Mouse (Mus musculus) small intestine, adult 2 months (tissue): ENCODE data around the gene Zfp511. TPM values are rescaled to one million over a fixed set of nuclear protein-coding genes. Genes with fewer than 3 reads are reported as not detected.

ENCODE experiments used
- H3K27ac ChIP-seq: fragments of 200-500 bp; 2 replicates; pipeline ENCODE4 v1.5.1; 2012; ENCODE audit warnings: low read depth, low read length, control low read depth, inconsistent platforms; ENCODE audit not compliant: insufficient read depth
- H3K27me3 ChIP-seq: fragments of 200-500 bp; 2 replicates; pipeline ENCODE4 v1.6.1; 2012; ENCODE audit warnings: mild to moderate bottlenecking, moderate library complexity, low read length, inconsistent platforms; ENCODE audit not compliant: control insufficient read depth, insufficient read depth
- H3K36me3 ChIP-seq: fragments of 200-500 bp; 2 replicates; pipeline ENCODE4 v1.6.1; 2012; ENCODE audit warnings: mild to moderate bottlenecking, low read length, control low read depth, inconsistent platforms; ENCODE audit not compliant: control insufficient read depth, insufficient read depth
- H3K4me1 ChIP-seq: fragments of 200-500 bp; 2 replicates; pipeline ENCODE4 v1.6.1; 2012; ENCODE audit warnings: low read length, inconsistent platforms, mixed read lengths; ENCODE audit not compliant: control insufficient read depth, insufficient read depth, insufficient read length
- H3K4me3 ChIP-seq: fragments of 200-500 bp; 2 replicates; pipeline ENCODE4 v1.5.1; 2012; ENCODE audit warnings: low read depth, mild to moderate bottlenecking, control low read depth, inconsistent platforms, low read length, moderate library complexity
- CTCF ChIP-seq: fragments of 200-500 bp; IDR thresholded peaks from 2 replicates; pipeline ENCODE4 v1.5.1; 2012; ENCODE audit warnings: low read depth, mild to moderate bottlenecking, control low read depth, inconsistent platforms, low read length, moderate library complexity, mixed read lengths; ENCODE audit not compliant: insufficient replicate concordance, insufficient read length; ENCODE audit errors: extremely low read depth
- POLR2A ChIP-seq: fragments of 200-500 bp; IDR thresholded peaks from 2 replicates; pipeline ENCODE4 v1.6.1; 2012; ENCODE audit warnings: low read depth, mild to moderate bottlenecking, control low read depth, inconsistent platforms, low read length, moderate library complexity
- WGBS: fragments of 180-500 bp; shearing (Covaris S2); methylation state at CpG from one replicate; pipeline ENCODE4 v1.1.7; 2018; 5-methylcytosine and 5-hydroxymethylcytosine counted together
- polyA plus RNA-seq: library from polyadenylated mRNA; depleted of rRNA; stranded (reverse); fragments of >200 nt; gene quantifications from 2 replicates; pipeline ENCODE4 v1.2.3, GENCODE M21; 2012

Gene Zfp511
- polyA plus RNA-seq, 1 experiment: 54.9 TPM

GRCm38 (mm10) chr7:140061832-140062130 lies 25.6 kb downstream of the Zfp511 start:
- TF ChIP-seq CTCF (no peak), POLR2A (no peak)
- 8% methylated on average over 6 of the region's 6 CpGs for WGBS
- Histone ChIP-seq H3K36me3 (no peaks in the 10 kb centered on the region), H3K4me3 (no peak overlapping the region), H3K27me3 (peaks cover 31% of the 10 kb centered on the region), H3K27ac (no peak overlapping the region), H3K4me1 (peaks cover 16% of the 10 kb centered on the region)

GRCm38 (mm10) chr7:140062307-140062706 lies 26.1 kb downstream of the Zfp511 start:
- no peak overlapping the region for H3K4me3 ChIP-seq
- TF ChIP-seq CTCF: peak; percentile 41; the same call in 1 of the 2 replicates
- no peak for TF ChIP-seq POLR2A

GRCm38 (mm10) chr7:140063092-140063491 lies 26.9 kb downstream of the Zfp511 start:
- WGBS: 22% methylated on average over 7 of the region's 7 CpGs
- no peaks in the 10 kb centered on the region for H3K36me3 ChIP-seq
- peaks cover 12% of the 10 kb centered on the region for H3K4me1 ChIP-seq
- H3K27ac ChIP-seq: no peak overlapping the region
- H3K27me3 ChIP-seq: peaks cover 22% of the 10 kb centered on the region
- H3K4me3 ChIP-seq: no peak overlapping the region
- no peak for TF ChIP-seq POLR2A
- TF ChIP-seq CTCF: peak; percentile 55; the same call in 1 of the 2 replicates

More at GRCm38 (mm10) chr7:140062307-140062706, 26.1 kb downstream of the Zfp511 start:
- H3K27me3 ChIP-seq: peaks cover 30% of the 10 kb centered on the region
- WGBS: 12% methylated on average over 11 of the region's 11 CpGs
- H3K36me3 ChIP-seq: no peaks in the 10 kb centered on the region
- peaks cover 16% of the 10 kb centered on the region for H3K4me1 ChIP-seq
- no peak overlapping the region for H3K27ac ChIP-seq

- H3K4me1 ChIP-seq: no peaks in the 10 kb centered on the region
- no peaks in the 10 kb centered on the region for H3K36me3 ChIP-seq
- H3K27ac ChIP-seq: no peak overlapping the region
- H3K4me3 ChIP-seq: no peak overlapping the region
- TF ChIP-seq CTCF (no peak), POLR2A (no peak)
- WGBS: 36% methylated on average over 6 of the region's 6 CpGs
- peaks cover 2% of the 10 kb centered on the region; the same call in 1 of the 2 replicates for H3K27me3 ChIP-seq
Observed at GRCm38 (mm10) chr7:140067397-140067796, 31.2 kb downstream of the Zfp511 start.

GRCm38 (mm10) chr7:140070042-140070711 lies 34.0 kb downstream of the Zfp511 start:
- 36% methylated on average over 39 of the region's 39 CpGs for WGBS
- H3K27ac ChIP-seq: no peak overlapping the region

GRCm38 (mm10) chr7:140077698-140078097 lies 41.5 kb downstream of the Zfp511 start:
- TF ChIP-seq POLR2A: no peak
- no peak for TF ChIP-seq CTCF
- Histone ChIP-seq H3K4me1 (peaks cover 4% of the 10 kb centered on the region), H3K4me3 (no peak overlapping the region), H3K27ac (no peak overlapping the region), H3K27me3 (peaks cover 20% of the 10 kb centered on the region; the same call in 1 of the 2 replicates), H3K36me3 (no peaks in the 10 kb centered on the region)
- WGBS: 36% methylated on average over 6 of the region's 6 CpGs

More at GRCm38 (mm10) chr7:140070042-140070711, 34.0 kb downstream of the Zfp511 start:
- H3K36me3 ChIP-seq: no peaks in the 10 kb centered on the region
- no peaks in the 10 kb centered on the region for H3K27me3 ChIP-seq
- H3K4me3 ChIP-seq: peak overlapping the region; percentile 35
- no peaks in the 10 kb centered on the region for H3K4me1 ChIP-seq
- TF ChIP-seq POLR2A: no peak
- no peak for TF ChIP-seq CTCF

GRCm38 (mm10) chr7:140078711-140079110 lies 42.5 kb downstream of the Zfp511 start:
- Histone ChIP-seq H3K36me3 (no peaks in the 10 kb centered on the region), H3K4me3 (no peak overlapping the region), H3K27ac (no peak overlapping the region), H3K27me3 (peaks cover 20% of the 10 kb centered on the region; the same call in 1 of the 2 replicates), H3K4me1 (peaks cover 4% of the 10 kb centered on the region)
- 3% methylated on average over 5 of the region's 5 CpGs for WGBS
- peak; percentile 83 for TF ChIP-seq CTCF
- TF ChIP-seq POLR2A: no peak
